ENCODE assay signal across 27 mouse cellular contexts in genomic region chr17:26826131-26826530, GRCm38 (mm10). TPM values are rescaled to one million over a fixed set of nuclear protein-coding genes. Genes with fewer than 3 reads are reported as not detected.
"Had no signal": no experiment of that assay in that cellular context is flagged by ENCODE, and none has a peak within 500 bp of the region (broad histone marks: within the 10 kb centered on the region; RNA-seq: fewer than 3 reads in every experiment).

No protein-coding gene starts in this region.

- H3K4me3 ChIP-seq: gastrocnemius, adult 2 months; heart, adult 2 months; hindbrain, embryonic 10.5 days; hindbrain, embryonic 12.5 days; layer of hippocampus, adult 2 months; left cerebral cortex, adult 2 months; limb, embryonic 13.5 days; limb, embryonic 15.5 days; liver, embryonic 13.5 days had no signal

- H3K27ac ChIP-seq: gastrocnemius, adult 2 months; heart, adult 2 months; hindbrain, embryonic 10.5 days; hindbrain, embryonic 12.5 days; hindbrain, embryonic 14.5 days; layer of hippocampus, adult 2 months; left cerebral cortex, adult 2 months; limb, embryonic 13.5 days; limb, embryonic 15.5 days; liver, embryonic 13.5 days had no signal

- ATAC-seq: hindbrain, embryonic 16.5 days; inflammation-experienced regulatory T-cells, adult 6 months; intestine, postnatal 0 days had no signal

- H3K9ac ChIP-seq: hindbrain, embryonic 12.5 days; hindbrain, embryonic 14.5 days; limb, embryonic 13.5 days; limb, embryonic 15.5 days; liver, embryonic 13.5 days had no signal

- H3K4me1 ChIP-seq: hindbrain, embryonic 10.5 days; hindbrain, embryonic 12.5 days; limb, embryonic 13.5 days; limb, embryonic 15.5 days; liver, embryonic 13.5 days had no signal

- DNase-seq: gastrocnemius, adult 2 months; gastrocnemius, postnatal 10 days; gastrocnemius, postnatal 25 days; heart, adult 2 months; heart, postnatal 10 days; heart, postnatal 4 days; kidney, adult 18-20 months; kidney, adult 8-10 months; kidney, postnatal 10 days; kidney, postnatal 25 days; kidney, postnatal 4 days; liver, embryonic 13.5 days had no signal

- H3K36me3 ChIP-seq: hindbrain, embryonic 10.5 days; hindbrain, embryonic 12.5 days; limb, embryonic 13.5 days; limb, embryonic 15.5 days; liver, embryonic 13.5 days had no signal

- H3K4me2 ChIP-seq: hindbrain, embryonic 12.5 days; hindbrain, embryonic 14.5 days; limb, embryonic 13.5 days; limb, embryonic 15.5 days; liver, embryonic 13.5 days had no signal

- H3K9me3 ChIP-seq: hindbrain, embryonic 12.5 days; limb, embryonic 13.5 days; limb, embryonic 15.5 days; liver, embryonic 13.5 days had no signal

RNA-seq across cellular contexts. Expression of gene Nkx2-5, which starts 18.7 kb away (rescaled TPM):
- polyA plus RNA-seq: frontal cortex, adult 2 months; hindbrain, embryonic 10.5 days; hindbrain, embryonic 12.5 days; hindbrain, embryonic 14.5 days; hindbrain, embryonic 16.5 days; inflammation-experienced regulatory T-cells, adult 6 months; kidney, embryonic 14.5 days; kidney, embryonic 16.5 days; limb, embryonic 11.5 days; limb, embryonic 13.5 days; limb, embryonic 15.5 days; liver, adult 2 months; liver, embryonic 13.5 days had no signal
